Mouse (Mus musculus) embryonic facial prominence, embryonic 14.5 days (tissue): ENCODE data around the gene Col1a2. TPM values are rescaled to one million over a fixed set of nuclear protein-coding genes. Genes with fewer than 3 reads are reported as not detected.

Experiments used
- ATAC-seq: fragments of 200-750 bp; cut with Nextera tagmentation; 2 replicates; pipeline ENCODE4 v1.8.0; 2017; ENCODE audit warnings: low read depth, moderate number of reproducible peaks, moderate TSS enrichment
- DNase-seq: peaks from one replicate; pipeline ENCODE4 v3.0.0-alpha.2; 2015; ENCODE audit warnings: low spot score
- H3K27ac ChIP-seq: fragments of 300-500 bp; sonication (generic); replicated peaks from 2 replicates; pipeline ENCODE4 v1.5.1; 2014; ENCODE audit warnings: low read depth, mild to moderate bottlenecking, low read length, moderate library complexity
- H3K27me3 ChIP-seq: fragments of 300-500 bp; sonication (generic); replicated peaks from 2 replicates; pipeline ENCODE4 v1.6.1; 2014; ENCODE audit warnings: low read length; ENCODE audit not compliant: control insufficient read depth, insufficient read depth
- H3K36me3 ChIP-seq: fragments of 300-500 bp; sonication (generic); 2 replicates; pipeline ENCODE4 v1.6.1; 2014; ENCODE audit warnings: low read length, mixed read lengths; ENCODE audit not compliant: control insufficient read depth, insufficient read depth
- H3K4me1 ChIP-seq: fragments of 300-500 bp; sonication (generic); 2 replicates; pipeline ENCODE4 v1.6.1; 2014; ENCODE audit warnings: antibody characterized with exemption, low read length; ENCODE audit not compliant: control insufficient read depth, insufficient read depth
- H3K4me2 ChIP-seq: fragments of 300-500 bp; sonication (generic); 2 replicates; pipeline ENCODE4 v1.6.1; 2014; ENCODE audit warnings: low read depth, mild to moderate bottlenecking, low read length, moderate library complexity, mixed read lengths
- H3K4me3 ChIP-seq: fragments of 300-500 bp; sonication (generic); 2 replicates; pipeline ENCODE4 v1.5.1; 2014; ENCODE audit warnings: low read depth, mild to moderate bottlenecking, low read length
- H3K9ac ChIP-seq: fragments of 300-500 bp; sonication (generic); 2 replicates; pipeline ENCODE4 v1.6.1; 2014; ENCODE audit warnings: low read depth, mild to moderate bottlenecking, low read length, moderate library complexity, mixed read lengths
- H3K9me3 ChIP-seq: fragments of 300-500 bp; sonication (generic); 2 replicates; pipeline ENCODE4 v1.6.1; 2016; ENCODE audit warnings: low read length; ENCODE audit not compliant: control insufficient read depth
- WGBS: fragments of 180-500 bp; shearing (Covaris S2); extraction: QIAGEN DNeasy Blood & Tissue Kit; methylation state at CpG from one replicate; pipeline ENCODE4 v1.1.7; 2014; 5-methylcytosine and 5-hydroxymethylcytosine counted together
- polyA plus RNA-seq: library from polyadenylated mRNA; unstranded; fragments of >200 nt; fragmentation: Nextera tagmentation; extraction: Ambion mirVana; gene quantifications from 2 replicates; pipeline ENCODE4 v1.2.1, GENCODE M21; 2014

The Col1a2 gene
- polyA plus RNA-seq, 1 experiment from 2014 or later = 3,098 TPM

DNA sequence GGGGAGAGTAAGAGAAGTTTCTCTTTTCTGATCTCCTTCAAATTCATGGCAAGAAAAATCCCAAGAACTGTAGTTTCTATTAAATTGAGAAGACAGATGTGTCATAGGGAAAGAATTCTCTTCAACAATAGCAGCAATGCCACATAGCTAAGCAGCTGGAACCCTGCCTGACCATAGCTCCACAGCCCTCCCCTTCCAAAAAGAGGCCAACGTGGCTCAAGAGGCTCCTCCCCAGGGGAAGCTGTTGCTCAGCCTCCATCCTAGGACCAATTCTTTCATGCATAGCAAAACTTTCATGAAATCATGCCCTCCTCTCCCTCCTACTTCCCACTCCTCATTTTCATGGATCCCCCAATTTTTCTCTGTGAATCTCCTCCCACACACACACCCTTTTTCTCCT is 16.3 kb upstream of the Col1a2 start:
- ATAC-seq (peak; percentile 73), DNase-seq (peak; percentile 95)
- Histone ChIP-seq H3K27me3 (no peaks in the 10 kb centered on the region), H3K27ac (peak overlapping the region; percentile 94), H3K36me3 (no peaks in the 10 kb centered on the region), H3K9me3 (no peaks in the 10 kb centered on the region), H3K4me3 (peak overlapping the region; percentile 18), H3K4me2 (peak overlapping the region; percentile 49), H3K4me1 (peaks cover 54% of the 10 kb centered on the region), H3K9ac (peak overlapping the region; percentile 35; the same call in 1 of the 2 replicates)
- WGBS = 0% methylated on average over 1 of the region's 1 CpGs

DNA sequence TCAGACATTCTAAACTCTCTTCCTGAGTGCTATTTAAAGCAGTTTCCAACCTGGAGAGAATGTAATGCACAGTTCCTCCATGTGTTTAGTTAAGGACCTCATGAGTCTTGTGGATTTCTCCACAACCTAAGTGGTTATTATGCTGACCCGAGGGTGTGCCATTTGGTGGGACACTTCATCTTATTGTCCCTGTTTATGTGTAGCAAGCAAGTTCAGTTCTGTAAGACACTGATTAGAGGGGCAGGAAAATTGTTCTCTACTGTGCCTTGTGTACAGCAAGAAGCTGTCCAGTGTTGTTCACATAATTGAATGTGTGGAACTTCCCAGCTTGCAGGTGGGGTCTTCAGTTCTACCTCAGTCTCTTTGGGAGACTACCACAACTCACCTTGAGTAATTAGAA is 15.6 kb upstream of the Col1a2 start:
- WGBS = 25% methylated on average over 1 of the region's 1 CpGs
- no peaks in the 10 kb centered on the region for H3K27me3 ChIP-seq
- peak overlapping the region; percentile 49 for H3K4me2 ChIP-seq
- peak overlapping the region; percentile 18 for H3K4me3 ChIP-seq
- peak overlapping the region; percentile 94 for H3K27ac ChIP-seq
- H3K36me3 ChIP-seq = no peaks in the 10 kb centered on the region
- DNase-seq (no peak), ATAC-seq (peak; percentile 19)
- peaks cover 49% of the 10 kb centered on the region for H3K4me1 ChIP-seq
- peak overlapping the region; percentile 35 for H3K9ac ChIP-seq
- no peaks in the 10 kb centered on the region for H3K9me3 ChIP-seq

DNA sequence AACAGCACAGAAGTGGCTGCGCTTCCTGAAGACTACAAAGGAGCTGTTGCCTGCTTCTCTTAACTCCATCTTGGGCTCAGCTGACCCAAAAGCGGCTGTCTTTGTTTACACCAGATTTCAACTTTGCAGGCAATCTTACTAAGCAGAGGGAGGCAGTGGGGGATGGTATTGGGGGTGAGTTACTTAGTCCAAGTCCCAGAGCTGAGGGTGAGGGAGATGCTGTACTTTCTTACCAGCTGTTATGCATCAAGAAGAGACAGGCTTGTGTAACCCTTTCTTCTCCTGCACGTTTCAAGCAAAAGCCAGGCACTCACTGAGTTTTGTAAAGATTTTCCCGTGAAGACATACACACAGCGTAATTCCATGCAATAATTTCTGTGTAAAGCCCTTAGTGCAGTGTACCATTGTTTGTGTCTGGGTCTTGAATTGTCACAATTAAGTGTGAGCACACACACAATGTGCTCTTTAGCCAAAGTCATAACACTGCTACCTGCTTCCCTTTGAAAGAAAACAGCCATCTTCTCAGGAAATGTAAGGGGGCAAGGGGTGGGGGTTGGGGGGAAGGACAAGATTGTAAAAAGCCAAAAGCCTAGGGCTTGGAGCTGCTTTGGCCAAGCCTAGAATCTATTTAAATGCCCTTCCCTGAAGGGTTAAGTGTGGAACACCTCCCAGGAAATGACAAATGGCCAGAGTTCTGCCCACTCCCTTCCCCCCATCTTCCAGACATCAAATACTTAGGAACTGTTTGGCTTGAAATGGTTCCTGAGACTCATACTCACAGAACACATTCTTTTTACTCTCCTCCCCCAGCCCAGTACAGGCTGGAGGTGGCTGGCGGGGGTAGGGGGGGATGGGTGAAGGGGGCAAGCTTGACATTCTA is 15.0 kb upstream of the Col1a2 start:
- WGBS = 7% methylated on average over 6 of the region's 6 CpGs
- Histone ChIP-seq H3K4me1 (peaks cover 43% of the 10 kb centered on the region), H3K36me3 (no peaks in the 10 kb centered on the region), H3K4me2 (peak overlapping the region; percentile 49), H3K27me3 (no peaks in the 10 kb centered on the region), H3K9ac (0 out of 2 replicates have a peak overlapping the region, but pooled peaks have one; percentile 32), H3K4me3 (peak overlapping the region; percentile 18), H3K9me3 (no peaks in the 10 kb centered on the region), H3K27ac (peak overlapping the region; percentile 94)
- ATAC-seq = peak; percentile 90
- peak; percentile 96 for DNase-seq

DNA sequence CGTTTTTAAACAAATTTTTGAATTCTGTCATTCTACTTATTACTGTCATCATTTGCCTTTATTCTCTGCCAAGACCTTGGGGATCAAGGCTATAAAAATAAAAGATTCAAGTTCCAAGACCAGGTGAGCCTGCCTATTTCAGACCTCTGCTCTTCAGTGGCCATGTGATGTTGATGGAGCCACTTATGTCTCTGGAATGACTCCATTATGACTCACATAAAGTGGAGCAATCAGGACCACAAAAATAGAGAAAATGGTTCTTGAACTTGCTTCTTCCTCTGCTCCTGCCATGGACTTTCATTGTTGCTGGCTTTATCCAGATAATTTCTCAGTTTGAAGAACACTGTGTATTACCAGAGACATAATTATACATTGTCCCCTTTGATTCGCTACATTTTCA is 10.9 kb upstream of the Col1a2 start:
- 76% methylated on average over 2 of the region's 2 CpGs for WGBS
- Histone ChIP-seq H3K27ac (no peak overlapping the region), H3K27me3 (no peaks in the 10 kb centered on the region), H3K4me3 (no peak overlapping the region), H3K4me2 (no peak overlapping the region), H3K9me3 (no peaks in the 10 kb centered on the region), H3K9ac (no peak overlapping the region), H3K4me1 (peaks cover 18% of the 10 kb centered on the region), H3K36me3 (no peaks in the 10 kb centered on the region)
- DNase-seq = no peak
- no peak for ATAC-seq

DNA sequence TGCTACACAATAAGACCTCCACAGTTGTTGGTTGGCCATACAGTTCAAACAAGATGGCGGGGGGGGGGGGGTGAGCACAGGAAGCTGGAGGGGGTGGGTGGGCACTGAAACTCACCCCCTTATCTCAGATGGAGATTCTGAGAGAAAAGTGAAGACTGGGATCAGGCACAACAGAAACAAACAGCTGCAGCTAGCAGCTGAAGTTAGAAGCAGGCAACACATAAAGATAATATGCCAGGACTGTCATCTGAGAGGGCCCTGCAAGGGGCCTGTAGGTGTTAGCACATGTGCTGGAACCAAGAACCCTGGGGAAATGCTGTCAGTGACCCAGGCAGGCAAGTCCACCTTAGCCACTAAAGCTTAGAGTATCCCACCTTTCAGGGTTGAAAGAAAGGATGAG is 8.2 kb upstream of the Col1a2 start:
- 71% methylated on average over 1 of the region's 1 CpGs for WGBS
- H3K27ac ChIP-seq = no peak overlapping the region
- ATAC-seq = no peak
- no peaks in the 10 kb centered on the region for H3K4me1 ChIP-seq
- H3K9me3 ChIP-seq = no peaks in the 10 kb centered on the region
- H3K27me3 ChIP-seq = no peaks in the 10 kb centered on the region
- DNase-seq = no peak
- H3K36me3 ChIP-seq = no peaks in the 10 kb centered on the region
- H3K4me3 ChIP-seq = no peak overlapping the region
- H3K4me2 ChIP-seq = no peak overlapping the region
- no peak overlapping the region for H3K9ac ChIP-seq

DNA sequence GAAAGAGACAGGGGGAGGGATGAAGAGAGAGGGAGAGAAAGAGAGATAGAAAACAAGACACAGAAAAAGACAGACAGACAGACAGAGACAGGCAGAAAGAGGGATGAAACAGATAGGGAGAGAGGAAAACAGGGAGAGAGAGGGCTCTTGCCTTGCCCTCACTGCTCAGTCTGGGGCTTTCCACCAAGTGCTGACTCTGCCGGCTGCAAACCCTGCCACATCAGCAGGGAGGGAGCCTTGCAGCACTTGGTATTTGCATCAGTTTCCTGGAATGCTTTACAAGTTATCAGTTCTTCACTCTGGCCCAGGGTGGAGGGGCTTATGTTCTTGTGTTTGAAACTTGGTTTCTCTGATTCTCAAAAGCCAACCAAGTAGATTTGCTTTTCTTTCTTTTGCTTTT is 1.5 kb upstream of the Col1a2 start:
- ATAC-seq (no peak), DNase-seq (peak; percentile 54)

DNA sequence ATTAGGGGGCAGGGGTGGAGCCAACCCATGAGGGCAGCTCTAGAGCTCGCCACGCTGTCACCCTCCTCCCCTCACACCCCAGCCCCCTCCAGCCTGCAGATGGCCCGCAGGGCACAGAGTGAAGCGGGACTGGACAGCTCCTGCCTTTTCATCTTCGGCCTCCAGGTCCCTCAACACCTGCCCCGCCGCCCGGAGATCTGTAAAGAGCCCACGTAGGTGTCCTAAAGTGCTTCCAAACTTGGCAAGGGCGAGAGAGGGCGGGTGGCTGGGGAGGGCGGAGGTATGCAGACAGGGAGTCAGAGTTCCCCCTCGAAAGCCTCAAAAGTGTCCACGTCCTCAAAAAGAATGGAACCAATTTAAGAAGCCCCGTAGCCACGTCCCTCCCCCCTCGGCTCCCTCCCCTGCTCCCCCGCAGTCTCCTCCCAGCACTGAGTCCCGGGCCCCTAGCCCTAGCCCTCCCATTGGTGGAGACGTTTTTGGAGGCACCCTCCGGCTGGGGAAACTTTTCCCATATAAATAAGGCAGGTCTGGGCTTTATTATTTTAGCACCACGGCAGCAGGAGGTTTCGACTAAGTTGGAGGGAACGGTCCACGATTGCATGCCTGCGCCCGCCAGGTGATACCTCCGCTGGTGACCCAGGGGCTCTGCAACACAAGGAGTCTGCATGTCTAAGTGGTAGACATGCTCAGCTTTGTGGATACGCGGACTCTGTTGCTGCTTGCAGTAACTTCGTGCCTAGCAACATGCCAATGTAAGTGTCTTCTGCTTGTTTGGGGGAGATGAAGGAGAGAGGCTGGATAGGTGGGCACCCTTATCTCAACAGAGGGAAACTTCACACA is 764 bp downstream of the Col1a2 start:
- Histone ChIP-seq H3K4me1 (peaks cover 20% of the 10 kb centered on the region), H3K4me2 (peak overlapping the region; percentile 66), H3K9ac (peak overlapping the region; percentile 80), H3K9me3 (no peaks in the 10 kb centered on the region), H3K27me3 (no peaks in the 10 kb centered on the region), H3K27ac (peak overlapping the region; percentile 92), H3K36me3 (peaks cover 11% of the 10 kb centered on the region), H3K4me3 (peak overlapping the region; percentile 57)
- DNase-seq = peak; percentile 96
- under 1% methylated on average over 26 of the region's 31 CpGs for WGBS
- peak; percentile 95 for ATAC-seq

More for the DNA sequence above, 1.5 kb upstream of the Col1a2 start:
- Histone ChIP-seq H3K36me3 (no peaks in the 10 kb centered on the region), H3K27me3 (no peaks in the 10 kb centered on the region), H3K4me1 (peaks cover 11% of the 10 kb centered on the region), H3K4me3 (no peak overlapping the region), H3K9ac (no peak overlapping the region), H3K9me3 (no peaks in the 10 kb centered on the region), H3K4me2 (no peak overlapping the region), H3K27ac (no peak overlapping the region; the same call in 1 of the 2 replicates)
- WGBS = 0% methylated on average over 1 of the region's 1 CpGs

DNA sequence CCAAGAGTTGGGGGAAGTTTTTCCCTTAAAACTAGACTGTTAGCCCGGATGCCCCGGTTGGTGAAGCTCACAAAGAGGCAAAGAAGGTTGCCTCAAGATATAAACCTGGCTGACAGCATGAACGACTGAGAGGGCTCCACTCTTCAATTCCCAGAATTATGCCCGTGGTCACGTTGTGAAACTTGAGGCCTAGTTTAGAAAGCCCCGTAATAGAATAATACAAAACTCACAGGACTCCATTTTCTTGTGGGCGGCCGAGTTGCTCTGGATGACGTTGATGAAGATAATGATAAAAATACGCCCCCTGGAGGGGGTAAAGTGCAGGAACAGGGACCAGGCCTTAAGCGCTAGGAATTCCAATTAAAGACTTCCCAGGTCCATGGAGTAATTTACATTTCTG is 1.5 kb downstream of the Col1a2 start:
- DNase-seq (peak; percentile 88), ATAC-seq (peak; percentile 22; the same call in 1 of the 2 replicates)
- Histone ChIP-seq H3K4me3 (peak overlapping the region; percentile 57), H3K4me1 (peaks cover 22% of the 10 kb centered on the region), H3K27ac (peak overlapping the region; percentile 92), H3K27me3 (no peaks in the 10 kb centered on the region), H3K9me3 (no peaks in the 10 kb centered on the region), H3K36me3 (peaks cover 19% of the 10 kb centered on the region), H3K4me2 (peak overlapping the region; percentile 66), H3K9ac (peak overlapping the region; percentile 80)
- WGBS = 1% methylated on average over 11 of the region's 11 CpGs
